Mouse (Mus musculus) thymus, postnatal 36 days (tissue): ENCODE measurements around the gene Abhd17b.
"Not testable (repeated sequence)": the region's sequence is repeated elsewhere in the genome, so short reads cannot be mapped to it uniquely, and the experiment has no call there.

Experiments
- DNase-seq, 2 experiments: peaks; one replicate each; pipeline ENCODE4 v3.0.0; 2022; ENCODE audit warnings: mixed read lengths in 2 of 2

The Abhd17b gene

DNA sequence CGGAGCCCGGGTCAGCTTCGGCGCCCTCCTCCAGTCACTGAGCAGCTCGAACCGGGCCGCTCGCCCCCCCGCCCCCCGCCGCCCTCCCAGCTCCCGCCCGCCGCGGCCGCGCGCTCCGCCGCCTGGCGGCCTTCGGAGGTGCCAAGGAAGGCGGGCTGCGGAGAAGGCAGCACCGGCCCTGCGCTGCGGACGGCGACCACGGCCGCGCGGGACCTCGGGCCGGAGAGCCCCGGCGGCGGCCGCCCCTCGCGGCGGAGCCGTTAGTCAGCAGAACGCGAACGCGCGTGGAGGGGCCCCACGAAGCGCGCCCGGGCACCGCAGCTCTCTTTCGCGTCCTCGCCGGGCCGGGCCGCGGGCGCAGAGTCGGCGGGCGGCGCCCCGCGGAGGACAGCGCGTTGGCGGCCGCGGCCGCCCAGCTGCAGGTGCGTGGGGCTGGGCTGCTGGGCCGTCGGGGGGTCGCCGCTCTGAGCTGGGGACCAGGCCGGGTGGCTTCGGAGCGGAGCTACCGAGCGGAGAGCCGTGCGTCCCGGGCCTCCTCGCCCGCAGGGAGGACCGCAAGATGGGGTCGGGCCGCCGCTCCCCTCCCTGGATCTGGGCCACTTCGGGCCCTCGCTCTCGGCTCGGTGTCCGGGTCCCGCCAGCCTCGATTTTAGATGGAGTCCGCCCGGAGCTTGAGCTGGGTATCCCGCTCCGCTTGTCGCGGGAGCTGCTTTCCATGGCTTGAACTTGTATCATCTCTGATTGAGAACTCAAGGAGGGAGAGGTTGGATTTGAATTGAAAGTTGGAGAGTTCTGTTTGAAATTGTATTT, at the start of gene Abhd17b:
Gene Abhd17b (plus strand): TSS at position 14 of the 810 bp plus-strand sequence.
- DNase-seq: peak in 1 of 2 experiments; percentile 35

GRCm38 (mm10) chr19:21603836-21604235, 49.1 kb upstream of the Abhd17b start:
- DNase-seq: no peak

GRCm38 (mm10) chr19:21605294-21605693, 47.7 kb upstream of the Abhd17b start:
- DNase-seq: no peak

GRCm38 (mm10) chr19:21610240-21610639, 42.7 kb upstream of the Abhd17b start:
- DNase-seq: no peak

GRCm38 (mm10) chr19:21611297-21611696, 41.7 kb upstream of the Abhd17b start:
- DNase-seq: no peak

- DNase-seq: no peak
Measured at GRCm38 (mm10) chr19:21611725-21612575, 41.0 kb upstream of the Abhd17b start.

DNA sequence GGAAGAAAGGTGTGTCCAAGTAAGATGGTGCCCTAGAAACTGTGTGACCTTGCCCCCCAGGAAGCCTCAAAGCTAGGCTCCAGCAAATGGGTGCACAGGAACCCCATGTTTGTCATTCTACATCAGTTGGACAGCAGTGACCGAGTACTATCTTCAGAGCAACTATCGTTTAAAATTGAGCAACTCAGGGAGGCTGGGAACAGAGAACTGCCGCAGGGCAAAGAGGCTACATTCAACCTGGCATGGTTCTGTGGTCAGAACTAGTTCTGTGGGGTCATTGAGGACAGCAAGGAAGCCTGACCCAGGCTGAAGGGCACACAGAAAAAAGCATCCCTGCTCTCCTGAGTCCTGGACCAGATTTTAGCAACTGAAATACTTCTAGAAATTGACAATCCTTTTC, 37.2 kb upstream of the Abhd17b start:
- no peak for DNase-seq

DNA sequence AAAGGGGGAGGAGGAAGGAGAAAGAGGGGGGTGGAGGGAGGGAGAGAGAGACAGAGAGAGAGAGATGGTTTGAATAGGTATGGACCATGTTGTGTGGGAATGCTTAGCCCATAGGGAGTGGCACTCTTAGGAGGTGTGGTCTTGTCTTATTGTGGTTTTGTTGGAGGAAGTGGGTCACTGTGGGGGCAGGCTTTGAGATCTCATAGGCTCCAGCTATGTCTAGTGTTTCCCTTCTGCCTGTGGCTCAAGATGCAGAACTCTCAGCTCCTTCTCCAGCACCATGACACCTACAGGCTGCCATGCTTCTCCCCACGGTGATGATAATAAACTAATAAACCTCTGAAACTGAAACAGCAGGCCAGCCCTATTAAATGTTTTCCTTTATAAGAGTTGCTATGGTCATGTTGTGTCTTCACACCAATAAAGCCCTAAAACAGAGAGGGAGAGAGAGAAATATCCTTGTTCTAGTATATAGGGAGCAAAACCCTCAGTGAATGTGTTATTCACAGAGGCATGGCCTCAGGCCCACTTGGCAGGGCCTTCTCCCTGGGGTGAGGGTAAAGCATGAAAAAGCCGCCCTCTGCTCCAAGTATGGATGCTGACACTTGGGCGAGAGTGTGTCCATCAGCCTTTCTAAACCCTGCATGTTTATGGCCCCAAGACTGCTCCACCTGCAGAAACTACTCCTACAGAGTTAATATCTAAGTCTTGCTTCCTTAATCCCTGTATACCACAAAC, 29.4 kb upstream of the Abhd17b start:
- DNase-seq: no peak

GRCm38 (mm10) chr19:21624148-21624535, 28.8 kb upstream of the Abhd17b start:
- DNase-seq: no peak

GRCm38 (mm10) chr19:21626271-21626988, 26.6 kb upstream of the Abhd17b start:
- no peak for DNase-seq

GRCm38 (mm10) chr19:21628440-21628839, 24.5 kb upstream of the Abhd17b start:
- DNase-seq: not testable (repeated sequence)

- DNase-seq: no peak
Measured at GRCm38 (mm10) chr19:21629030-21629429, 24.0 kb upstream of the Abhd17b start.

- no peak for DNase-seq
Measured at GRCm38 (mm10) chr19:21629501-21629900, 23.5 kb upstream of the Abhd17b start.

- DNase-seq: peak; percentile 43
Measured at GRCm38 (mm10) chr19:21630656-21631331, 22.2 kb upstream of the Abhd17b start.

DNA sequence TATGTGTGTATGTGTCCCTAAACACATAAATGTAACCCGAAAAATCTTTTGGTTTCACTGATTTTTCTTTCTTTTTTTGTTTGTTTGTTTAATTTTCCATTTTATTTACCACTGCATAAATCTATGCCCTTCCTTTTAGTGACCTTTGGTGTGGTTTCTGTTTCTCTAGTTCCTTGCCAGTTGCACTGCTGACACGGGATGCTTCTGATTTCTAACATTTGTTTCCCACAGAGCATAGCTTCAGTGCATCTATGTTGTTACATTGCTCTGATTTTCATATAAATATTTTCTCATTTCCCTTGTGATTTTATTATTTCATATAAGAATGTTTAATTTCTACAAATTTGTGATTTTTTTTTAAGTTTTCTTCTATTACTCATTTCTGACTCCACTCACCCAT, 17.6 kb upstream of the Abhd17b start:
- DNase-seq: no peak

DNA sequence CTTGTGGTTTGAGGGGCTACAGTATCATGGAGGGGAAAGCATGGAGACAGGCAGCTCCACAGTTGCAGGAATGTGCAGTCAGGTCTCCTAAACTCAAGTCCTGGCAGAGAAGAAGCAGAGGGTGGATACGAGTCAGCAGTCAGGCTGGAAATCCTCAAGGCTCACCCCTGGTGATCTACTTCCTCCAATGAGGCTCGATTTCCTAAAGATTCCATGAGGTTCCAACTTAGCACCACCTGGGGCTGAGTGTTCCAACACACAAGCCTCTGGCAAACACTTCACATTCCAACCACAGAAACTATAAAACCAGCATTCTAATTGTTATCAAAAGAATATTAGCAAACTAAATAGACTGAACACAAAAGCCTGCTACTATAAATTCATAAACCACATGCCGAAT, 16.1 kb upstream of the Abhd17b start:
- DNase-seq: no peak

DNA sequence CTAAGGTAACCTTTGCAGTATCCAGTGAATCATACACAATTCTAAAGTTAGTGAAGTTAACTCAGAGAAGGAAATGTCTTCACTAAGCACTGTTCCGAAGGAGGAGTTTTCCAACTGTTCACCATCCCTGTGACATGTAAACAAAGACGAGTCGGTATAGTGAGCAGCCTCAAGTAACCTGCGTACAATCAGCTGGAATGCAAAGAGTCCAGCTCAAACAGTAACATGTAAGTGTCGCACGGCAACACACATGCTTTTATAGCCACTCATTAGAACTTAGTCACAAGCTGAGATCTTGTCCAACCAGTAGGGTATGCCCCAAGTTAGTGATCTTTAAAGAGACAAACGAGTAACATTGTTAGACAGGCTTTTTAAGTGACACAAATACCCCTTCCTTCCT, 15.3 kb upstream of the Abhd17b start:
- no peak for DNase-seq

DNA sequence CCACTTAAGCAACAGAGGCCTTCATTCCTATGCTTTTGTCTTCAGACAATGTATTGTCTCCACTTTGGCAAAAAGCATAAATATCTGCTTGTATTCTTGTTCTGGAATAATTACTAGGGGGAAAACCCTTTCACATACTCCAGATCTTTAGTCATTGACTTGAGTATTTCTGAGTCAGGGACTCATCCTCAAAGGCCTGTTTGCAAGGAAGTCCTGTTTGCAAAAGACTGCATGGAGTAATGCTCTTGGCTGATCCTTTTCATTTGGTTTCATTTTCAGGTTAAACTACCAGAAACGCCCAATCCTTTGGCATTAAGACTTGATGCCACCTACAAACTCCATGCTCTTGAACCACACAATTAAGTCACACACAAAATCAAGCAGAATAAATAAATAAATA, 9.1 kb upstream of the Abhd17b start:
- no peak for DNase-seq

DNA sequence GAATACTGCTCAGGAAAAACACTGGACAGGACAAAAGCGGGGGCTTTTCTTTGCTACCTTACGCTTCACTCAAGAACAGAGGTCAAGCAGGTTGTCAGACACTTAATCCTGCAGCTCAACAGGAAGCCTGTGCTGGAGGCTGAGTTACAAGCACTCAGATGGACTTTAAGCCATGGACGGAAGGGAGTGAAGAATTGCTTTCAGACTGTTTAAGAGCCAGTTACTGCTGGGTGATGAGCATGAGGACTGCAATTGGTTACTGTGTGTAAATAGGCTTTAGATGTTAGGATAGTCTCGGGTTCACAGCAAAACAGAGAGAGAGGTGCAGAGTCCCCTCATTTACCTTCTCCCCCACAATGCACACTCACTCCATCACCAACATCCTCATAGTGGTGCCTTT, 7.7 kb upstream of the Abhd17b start:
- no peak for DNase-seq

- no peak for DNase-seq
Measured at GRCm38 (mm10) chr19:21646142-21646541, 6.8 kb upstream of the Abhd17b start.

- no peak for DNase-seq
Measured at GRCm38 (mm10) chr19:21651664-21652063, 1.3 kb upstream of the Abhd17b start.
